Mouse (Mus musculus): ENCODE data around the gene Timm8b. TPM values are rescaled to one million over a fixed set of nuclear protein-coding genes. Genes with fewer than 3 reads are reported as not detected.

Gene Timm8b
- polyA plus RNA-seq, 1 experiment from 2014 or later = 407 TPM

Other genes with a start within 250 kb of the Timm8b start
- 0.72 and 2.1 TPM in 2 replicates for gene Plet1, start 109.4 kb upstream of the Timm8b start, polyA plus RNA-seq (2015; fragmentation: Nextera tagmentation; extraction: Ambion mirVana)
- gene Pts, start 75.2 kb upstream of the Timm8b start, polyA plus RNA-seq (2015; fragmentation: Nextera tagmentation; extraction: Ambion mirVana) = 109 and 113 TPM in 2 replicates
- 16.8 and 18.2 TPM in 2 replicates for gene Il18, start 49.1 kb upstream of the Timm8b start, polyA plus RNA-seq (2015; fragmentation: Nextera tagmentation; extraction: Ambion mirVana)
- 0.15 and 0.41 TPM in 2 replicates for gene Bco2, start 48.7 kb upstream of the Timm8b start, polyA plus RNA-seq (2015; fragmentation: Nextera tagmentation; extraction: Ambion mirVana)
- gene Tex12, start 42.6 kb upstream of the Timm8b start, polyA plus RNA-seq (2015; fragmentation: Nextera tagmentation; extraction: Ambion mirVana) = 0.23 and 0.24 TPM in 2 replicates
- 298 and 311 TPM in 2 replicates for gene Sdhd, start 98 bp upstream of the Timm8b start, polyA plus RNA-seq (2015; fragmentation: Nextera tagmentation; extraction: Ambion mirVana)
- 4.1 and 4.6 TPM in 2 replicates for gene Pih1d2, start 13.4 kb downstream of the Timm8b start, polyA plus RNA-seq (2015; fragmentation: Nextera tagmentation; extraction: Ambion mirVana)
- gene Nkapd1, start 13.6 kb downstream of the Timm8b start, polyA plus RNA-seq (2015; fragmentation: Nextera tagmentation; extraction: Ambion mirVana) = 18.0 and 18.1 TPM in 2 replicates
- gene Dlat, start 55.9 kb downstream of the Timm8b start, polyA plus RNA-seq (2015; fragmentation: Nextera tagmentation; extraction: Ambion mirVana) = 58.6 and 61.7 TPM in 2 replicates
- gene Dixdc1, start 135.6 kb downstream of the Timm8b start, polyA plus RNA-seq (2015; fragmentation: Nextera tagmentation; extraction: Ambion mirVana) = 28.3 and 30.4 TPM in 2 replicates
- gene 2310030G06Rik, start 142.6 kb downstream of the Timm8b start, polyA plus RNA-seq (2015; fragmentation: Nextera tagmentation; extraction: Ambion mirVana) = 2.3 and 3.3 TPM in 2 replicates
- 24.7 and 28.2 TPM in 2 replicates for gene Cryab, start 147.4 kb downstream of the Timm8b start, polyA plus RNA-seq (2015; fragmentation: Nextera tagmentation; extraction: Ambion mirVana)
- 4.9 and 6.6 TPM in 2 replicates for gene Hspb2, start 148.4 kb downstream of the Timm8b start, polyA plus RNA-seq (2015; fragmentation: Nextera tagmentation; extraction: Ambion mirVana)
- gene Fdxacb1, start 164.3 kb downstream of the Timm8b start, polyA plus RNA-seq (2015; fragmentation: Nextera tagmentation; extraction: Ambion mirVana) = 9.0 and 10.8 TPM in 2 replicates
- gene Alg9, start 171.1 kb downstream of the Timm8b start, polyA plus RNA-seq (2015; fragmentation: Nextera tagmentation; extraction: Ambion mirVana) = 53.9 and 62.9 TPM in 2 replicates
- gene 1110032A03Rik, start 171.6 kb downstream of the Timm8b start, polyA plus RNA-seq (2015; fragmentation: Nextera tagmentation; extraction: Ambion mirVana) = 50.9 and 58.4 TPM in 2 replicates
- gene Ppp2r1b, start 241.4 kb downstream of the Timm8b start, polyA plus RNA-seq (2015; fragmentation: Nextera tagmentation; extraction: Ambion mirVana) = 43.8 and 50.8 TPM in 2 replicates